Mouse (Mus musculus): ENCODE results near the gene Olfml3.

- no peak for TF ChIP-seq CTCF (IDR thresholded peaks at IDR 0.05; ENCODE audit: low read depth, low read length)
- TF ChIP-seq POLR2A (IDR thresholded peaks at IDR 0.05; ENCODE audit: extremely low read depth, insufficient read depth, low read length) = no peak
Observed at GRCm38 (mm10) chr3:103774009-103774408, 36.2 kb upstream of the Olfml3 start.

All from liver, adult 2 months (tissue).